Mouse (Mus musculus): ENCODE measurements around the gene Znrf1. TPM values are rescaled to one million over a fixed set of nuclear protein-coding genes. Genes with fewer than 3 reads are reported as not detected.

Gene Znrf1
- total RNA-seq, 2 experiments from 2014 or later = 97.9 to 102 TPM

DNA sequence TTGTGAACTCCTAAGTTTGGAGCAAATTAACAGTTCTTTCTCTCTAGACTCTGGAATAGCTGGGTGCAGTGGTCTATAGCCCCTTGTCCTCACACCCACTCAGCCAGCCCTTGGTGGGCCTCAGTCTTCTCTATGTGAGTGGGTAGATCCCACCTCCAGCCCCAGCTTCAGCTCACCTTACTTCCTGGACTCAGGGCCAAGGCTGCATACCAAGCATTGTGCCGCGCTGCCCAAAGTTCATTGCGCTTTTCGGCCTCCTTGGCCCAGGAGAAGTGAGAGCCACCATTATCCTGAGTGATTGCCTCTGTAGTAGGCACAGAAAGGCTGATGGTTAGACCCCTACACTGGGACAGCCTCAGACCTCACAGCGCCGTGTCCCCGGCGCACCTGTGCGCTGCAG is 92.0 kb downstream of the Znrf1 start:
- no peak for DNase-seq (ENCODE audit: low spot score in 2 of 2)

DNA sequence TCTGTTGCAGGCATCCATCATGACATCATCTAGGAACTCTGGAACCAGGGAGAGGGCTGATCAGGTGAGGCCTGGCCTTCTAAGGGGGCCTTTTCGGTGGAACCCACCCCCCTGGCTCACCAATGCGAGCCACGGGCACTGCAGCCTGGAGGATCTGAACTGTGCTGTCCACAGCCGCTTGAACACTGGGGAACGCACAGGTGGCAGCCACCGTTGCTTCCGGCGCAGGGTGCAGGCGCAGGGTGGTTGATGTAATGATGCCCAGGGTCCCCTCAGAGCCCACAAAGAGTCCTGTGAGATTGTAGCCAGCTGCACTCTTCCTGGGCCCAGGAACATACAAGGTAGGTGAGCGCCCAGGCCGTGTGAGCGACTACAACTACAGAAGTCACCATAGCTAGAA is 92.5 kb downstream of the Znrf1 start:
- DNase-seq (ENCODE audit: low spot score in 2 of 2) = no peak

DNA sequence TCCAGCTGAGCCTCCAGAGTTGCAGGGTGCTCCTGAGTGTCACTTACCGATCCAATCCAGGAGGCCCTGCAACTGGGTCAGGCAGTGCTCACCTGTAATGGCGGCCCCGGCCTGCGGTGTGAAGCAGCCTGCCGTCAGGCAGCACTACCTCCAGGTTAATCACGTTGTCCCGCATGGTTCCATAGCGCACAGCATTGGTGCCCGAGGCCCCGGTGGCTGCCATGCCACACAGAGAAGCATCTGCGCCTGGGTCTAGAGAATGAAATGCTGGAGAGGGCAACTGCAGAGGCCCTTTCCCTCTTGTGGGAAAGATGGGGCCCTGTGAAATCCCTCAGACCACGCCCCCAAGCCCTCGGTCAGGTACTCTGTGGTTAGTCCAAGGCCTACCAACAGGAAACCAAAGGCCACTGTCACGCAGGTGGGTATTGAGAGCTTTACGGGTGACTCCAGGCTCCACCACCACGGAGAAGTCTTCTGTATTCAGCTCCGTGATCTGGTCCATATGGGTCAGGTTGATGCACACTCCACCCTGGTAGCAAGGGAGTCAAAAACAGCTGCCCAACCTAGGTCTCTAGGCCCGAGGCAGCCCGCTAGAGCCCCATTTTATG is 93.1 kb downstream of the Znrf1 start:
- no peak for DNase-seq (ENCODE audit: low spot score in 2 of 2)

DNA sequence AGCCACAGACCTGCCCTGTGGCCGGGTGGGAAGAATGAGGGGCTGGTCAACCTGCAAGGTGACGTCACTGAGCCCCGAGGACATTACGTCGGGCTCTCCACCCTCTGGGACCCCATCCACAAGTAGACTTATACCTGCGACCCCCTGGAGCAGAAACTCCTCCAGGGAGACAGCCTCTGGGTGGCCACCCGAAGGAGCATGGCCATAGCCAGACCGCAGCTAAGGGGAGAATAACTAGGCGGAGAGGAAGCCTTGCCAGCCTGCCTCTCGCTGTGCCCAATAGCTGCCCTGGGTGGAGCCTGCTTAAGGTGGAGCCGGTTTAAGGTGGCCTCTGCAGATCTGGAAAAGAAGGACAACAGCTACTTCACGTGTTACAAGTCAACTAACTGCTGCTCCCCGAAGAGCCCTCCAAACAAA is 94.2 kb downstream of the Znrf1 start, which contains the start of gene Ldhd:
TSS of gene Ldhd (minus strand) at position 270 of the 417 bp plus-strand sequence.
- DNase-seq (ENCODE audit: low spot score in 2 of 2) = peak in 1 of 2 experiments; percentile 42

DNA sequence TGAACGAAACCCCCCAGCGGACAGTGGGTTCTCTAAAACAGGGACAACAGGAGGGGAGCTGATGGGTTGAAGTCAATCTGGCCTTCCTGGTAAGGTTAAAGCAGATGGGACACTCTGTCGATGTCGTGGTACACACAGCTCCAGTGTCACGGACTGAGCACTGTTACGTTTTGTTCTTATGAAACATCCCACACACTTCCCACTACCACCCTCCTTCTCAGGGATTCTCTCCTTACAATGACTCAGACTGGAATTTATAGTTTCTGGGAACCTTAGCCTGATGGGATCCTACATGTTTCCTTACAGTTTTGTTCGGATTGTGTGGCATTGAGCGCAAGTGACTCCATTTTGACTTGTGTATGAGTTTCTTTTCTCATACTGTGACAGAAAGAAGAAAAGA is 95.7 kb downstream of the Znrf1 start:
- no peak for DNase-seq (ENCODE audit: low spot score in 2 of 2)

DNA sequence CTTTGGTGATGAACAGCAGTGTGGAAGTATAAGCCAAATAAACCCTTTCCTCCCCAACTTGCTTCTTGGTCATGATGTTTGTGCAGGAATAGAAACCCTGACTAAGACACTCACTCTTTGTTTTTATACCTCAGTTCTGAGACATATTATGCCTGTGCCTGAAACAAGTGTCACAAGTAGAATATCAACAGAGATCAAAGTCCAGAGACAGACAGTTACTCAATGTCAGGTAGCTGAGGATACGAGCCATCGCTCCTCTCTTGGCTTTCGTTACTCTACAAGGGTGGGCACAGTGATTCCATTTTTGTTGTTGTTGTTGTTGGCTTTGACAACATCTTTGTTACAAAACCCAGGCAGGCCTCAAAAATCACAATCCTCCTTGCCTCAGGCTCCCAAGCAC is 97.1 kb downstream of the Znrf1 start:
- no peak for DNase-seq (ENCODE audit: low spot score in 2 of 2)

DNA sequence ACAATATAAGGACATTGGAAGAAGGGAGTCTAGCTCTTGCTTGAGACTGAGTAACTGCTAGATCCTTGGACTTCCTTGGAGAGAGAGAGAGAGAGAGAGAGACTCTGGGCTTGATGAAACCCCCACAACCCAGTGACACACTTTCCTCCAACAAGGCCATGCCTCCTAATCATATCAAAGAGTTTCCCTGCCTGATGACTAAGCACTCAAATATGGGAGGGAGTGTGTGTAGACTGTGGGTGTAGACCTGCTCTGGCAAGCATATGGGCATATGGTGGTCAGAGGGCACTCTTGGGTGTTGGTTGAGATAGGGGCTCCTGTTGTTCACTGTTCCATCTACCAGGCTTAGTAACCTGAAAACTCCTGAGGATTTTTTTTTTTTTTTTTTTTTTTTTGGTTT is 102.2 kb downstream of the Znrf1 start:
- DNase-seq (ENCODE audit: low spot score in 2 of 2) = no peak

DNA sequence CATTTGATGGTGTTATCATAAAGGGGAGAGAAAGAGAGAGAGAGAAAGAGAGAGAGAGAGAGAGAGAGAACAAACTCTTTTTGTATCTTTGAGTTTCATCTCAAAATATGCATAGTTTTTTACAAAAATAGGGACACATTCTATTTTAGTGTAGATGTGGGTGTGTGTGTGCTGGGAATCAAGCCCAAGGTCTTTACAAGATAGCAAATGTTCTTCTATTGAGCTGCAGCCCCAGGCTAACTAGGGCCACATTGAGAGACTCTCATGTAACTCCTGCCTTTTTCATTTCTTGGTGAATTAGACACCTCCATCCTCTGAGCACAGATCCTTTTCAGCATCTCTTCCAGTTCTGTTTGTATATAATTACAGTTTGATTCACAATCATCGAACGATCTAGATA is 105.2 kb downstream of the Znrf1 start:
- no peak for DNase-seq (ENCODE audit: low spot score in 2 of 2)

DNA sequence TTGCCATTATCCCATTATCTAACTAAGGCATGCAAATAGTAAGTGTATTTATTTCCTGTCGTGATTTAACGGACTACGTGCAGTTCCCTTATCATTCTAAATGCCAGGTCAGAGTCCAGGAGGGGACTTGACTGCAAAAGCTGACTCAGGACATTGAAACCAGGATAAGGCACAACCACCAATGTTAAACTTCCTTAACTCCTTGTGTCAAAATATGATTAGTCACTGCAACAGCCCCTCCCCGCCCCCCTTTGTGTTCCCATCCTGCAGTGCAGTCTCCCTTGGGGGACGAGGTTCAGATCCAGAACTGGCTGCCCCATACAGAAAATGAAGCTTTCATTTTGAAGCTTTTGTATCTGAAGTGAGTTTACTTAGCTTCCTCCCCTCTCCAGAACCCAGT is 106.6 kb downstream of the Znrf1 start:
- DNase-seq (ENCODE audit: low spot score in 2 of 2) = no peak

DNA sequence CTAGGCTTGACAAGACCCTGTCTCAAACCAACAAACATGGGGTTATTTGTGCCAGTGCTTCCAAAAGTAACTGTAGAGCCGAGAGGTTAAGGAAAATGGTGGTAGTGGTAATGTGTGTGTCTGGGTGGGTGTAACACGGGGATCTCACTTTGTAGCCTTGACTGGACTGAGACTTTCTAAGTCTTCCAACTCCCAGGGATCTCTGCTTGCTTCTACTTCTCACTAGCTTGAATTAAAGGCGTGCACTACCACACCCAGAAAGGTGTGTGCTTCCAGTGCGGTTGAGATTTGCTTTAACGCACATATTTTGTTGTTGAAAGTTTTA is 107.0 kb downstream of the Znrf1 start:
- DNase-seq (ENCODE audit: low spot score in 2 of 2) = no peak

DNA sequence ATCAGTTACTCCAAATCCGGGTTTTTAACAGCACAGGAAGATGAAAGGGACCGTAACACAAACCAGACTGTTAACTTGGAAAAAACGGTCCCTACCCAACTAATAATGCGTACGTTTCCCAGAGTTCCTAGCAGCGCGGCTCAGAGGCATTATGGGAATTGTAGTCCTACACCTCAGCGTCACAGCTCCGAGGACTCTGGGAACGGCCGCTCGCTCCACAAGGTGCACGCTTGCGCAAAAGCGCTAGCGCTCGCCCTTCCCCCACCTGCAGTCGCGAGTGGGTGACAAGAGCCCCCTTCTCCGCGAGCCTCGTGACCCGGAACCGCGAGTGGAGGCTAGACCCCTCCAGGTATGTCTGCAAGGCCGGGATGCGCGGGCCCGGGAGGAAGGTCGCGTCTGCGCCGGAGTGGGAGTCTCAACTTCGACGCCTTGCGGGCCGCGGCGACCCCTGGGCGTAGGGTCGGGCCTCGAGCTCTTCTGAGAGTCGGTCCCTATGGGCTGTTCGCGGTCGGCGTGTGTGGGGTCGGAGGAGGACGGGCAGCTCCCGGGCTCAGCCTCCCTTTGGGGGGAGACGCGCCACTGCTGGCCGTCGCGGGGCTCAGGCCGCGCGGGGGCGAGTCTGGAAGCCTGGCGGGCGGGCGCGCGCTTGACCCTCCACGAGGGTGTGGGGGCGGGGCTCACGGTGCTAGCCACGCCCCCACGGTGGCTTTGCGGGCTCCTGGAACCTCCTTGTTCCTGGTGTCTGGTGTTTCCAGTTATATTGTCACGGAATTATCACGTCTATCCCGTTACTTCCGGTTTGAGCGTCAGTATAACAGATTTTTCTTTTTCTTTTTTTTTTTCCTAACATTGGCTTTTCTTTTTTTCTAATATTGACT is 107.6 kb downstream of the Znrf1 start, which contains the start of gene Zfp1:
TSS of gene Zfp1 (plus strand) at position 138 of the 878 bp plus-strand sequence.
- peak; percentile 91 to 96 for DNase-seq (ENCODE audit: low spot score in 2 of 2)

DNA sequence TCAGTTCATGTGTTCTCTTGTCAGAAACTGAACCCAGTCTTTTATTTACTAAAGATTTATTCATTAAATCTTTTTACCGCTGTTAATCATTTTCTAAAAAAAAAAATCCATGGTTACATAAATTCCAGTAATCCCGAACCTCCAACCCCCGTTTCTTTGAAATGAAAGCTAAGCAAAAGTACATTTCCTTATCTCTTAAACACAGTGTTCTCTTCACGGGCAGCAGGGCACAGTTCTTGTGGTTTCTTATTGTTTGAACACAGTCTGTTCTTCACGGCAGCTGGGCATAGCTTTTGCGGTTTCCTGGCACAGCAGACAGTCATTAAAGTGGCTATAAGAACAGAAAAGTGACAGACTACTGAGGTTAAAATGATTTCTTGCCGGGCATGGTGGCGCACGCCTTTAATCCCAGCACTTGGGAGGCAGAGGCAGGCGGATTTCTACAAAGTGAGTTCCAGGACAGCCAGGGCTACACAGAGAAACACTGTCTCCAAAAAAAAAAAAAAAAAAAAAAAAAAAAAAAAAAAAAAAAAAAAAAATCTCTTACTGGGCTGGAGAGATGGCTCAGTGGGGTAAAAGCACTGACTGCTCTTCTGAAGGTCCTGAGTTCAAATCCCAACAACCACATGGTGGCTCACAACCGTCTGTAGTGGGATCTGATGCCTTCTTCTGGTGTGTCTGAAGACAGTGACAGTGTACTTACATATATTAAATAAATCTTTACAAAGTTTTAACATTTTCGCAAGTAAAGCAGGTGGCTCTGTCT is 108.6 kb downstream of the Znrf1 start:
- DNase-seq (ENCODE audit: low spot score in 2 of 2) = peak in 1 of 2 experiments; percentile 54

DNA sequence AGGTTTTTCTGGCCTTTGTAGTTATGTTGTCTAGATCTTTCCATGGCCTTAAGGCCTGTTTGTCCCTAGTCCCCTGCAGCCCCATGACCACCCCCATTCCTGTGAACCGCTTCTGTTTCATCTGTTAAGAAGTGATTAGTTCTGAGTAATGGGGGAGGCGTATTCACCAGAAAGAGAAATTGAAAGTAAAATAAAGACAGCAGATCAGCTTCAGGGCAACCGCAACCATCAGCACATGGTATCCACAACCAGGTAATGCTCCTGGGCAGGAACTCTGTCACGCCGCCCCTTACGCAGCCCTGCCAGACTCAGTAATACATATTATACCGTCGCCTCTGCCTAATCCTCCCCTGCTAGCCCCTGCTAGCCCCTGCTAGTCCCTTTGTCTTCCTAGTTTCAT is 109.8 kb downstream of the Znrf1 start:
- DNase-seq (ENCODE audit: low spot score in 2 of 2) = no peak

DNA sequence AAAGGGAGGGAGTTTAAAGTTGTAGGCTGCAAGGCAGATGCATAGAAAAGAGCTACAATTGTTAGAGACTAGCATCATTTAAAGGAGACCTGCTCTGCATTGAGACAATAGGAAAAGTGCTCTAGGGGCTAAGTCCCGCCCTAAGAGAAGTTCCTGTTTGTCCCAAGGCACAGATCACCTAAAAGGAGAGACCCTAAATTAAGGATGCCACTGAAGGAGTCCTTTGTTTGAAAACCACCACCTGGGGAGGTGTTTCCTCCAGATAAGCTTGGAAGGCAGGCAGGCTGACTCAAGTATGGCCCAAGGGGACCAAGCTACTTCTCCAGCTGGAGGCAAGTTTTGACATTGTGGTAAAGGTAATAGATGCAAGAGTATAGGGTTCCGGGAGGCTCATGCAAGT is 112.9 kb downstream of the Znrf1 start:
- DNase-seq (ENCODE audit: low spot score in 2 of 2) = no peak

DNA sequence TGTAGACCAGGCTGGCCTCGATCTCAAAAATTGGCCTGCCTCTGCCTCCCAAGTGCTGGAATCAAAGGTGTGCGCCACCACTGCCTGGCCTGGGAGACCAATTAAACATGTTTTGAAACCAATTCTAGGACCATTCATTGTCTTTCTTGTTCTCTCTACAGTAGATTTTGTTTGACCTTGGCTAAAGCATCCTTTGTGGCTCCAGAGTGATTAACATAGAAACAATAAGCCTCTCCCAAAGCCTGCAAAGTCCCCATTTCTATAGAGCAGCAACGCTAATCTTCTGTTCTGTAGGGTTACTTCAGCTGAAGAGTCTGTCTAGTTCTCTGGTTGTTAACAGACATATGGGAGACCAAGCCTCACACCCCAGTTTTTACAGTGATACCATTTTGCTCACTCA is 114.8 kb downstream of the Znrf1 start:
- DNase-seq (ENCODE audit: low spot score in 2 of 2) = no peak

DNA sequence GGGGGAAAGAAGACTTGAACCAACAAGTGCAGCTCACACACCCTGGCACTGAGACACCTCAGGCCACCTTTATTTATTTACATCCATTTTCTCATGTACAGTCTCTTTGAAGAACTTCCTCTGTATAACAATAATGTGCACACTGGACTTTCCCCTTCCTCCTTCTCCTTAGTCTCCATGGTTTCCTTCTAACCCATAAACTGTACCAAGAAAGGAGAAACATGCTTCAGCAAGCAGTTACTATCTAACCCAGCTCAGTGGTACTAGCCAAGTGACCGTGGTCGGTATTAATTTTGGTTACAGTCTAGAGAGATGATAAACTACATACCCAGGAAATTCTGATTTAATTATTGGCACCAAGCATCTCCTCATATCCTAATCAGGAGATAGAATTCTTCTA is 117.6 kb downstream of the Znrf1 start:
- DNase-seq (ENCODE audit: low spot score in 2 of 2) = no peak

DNA sequence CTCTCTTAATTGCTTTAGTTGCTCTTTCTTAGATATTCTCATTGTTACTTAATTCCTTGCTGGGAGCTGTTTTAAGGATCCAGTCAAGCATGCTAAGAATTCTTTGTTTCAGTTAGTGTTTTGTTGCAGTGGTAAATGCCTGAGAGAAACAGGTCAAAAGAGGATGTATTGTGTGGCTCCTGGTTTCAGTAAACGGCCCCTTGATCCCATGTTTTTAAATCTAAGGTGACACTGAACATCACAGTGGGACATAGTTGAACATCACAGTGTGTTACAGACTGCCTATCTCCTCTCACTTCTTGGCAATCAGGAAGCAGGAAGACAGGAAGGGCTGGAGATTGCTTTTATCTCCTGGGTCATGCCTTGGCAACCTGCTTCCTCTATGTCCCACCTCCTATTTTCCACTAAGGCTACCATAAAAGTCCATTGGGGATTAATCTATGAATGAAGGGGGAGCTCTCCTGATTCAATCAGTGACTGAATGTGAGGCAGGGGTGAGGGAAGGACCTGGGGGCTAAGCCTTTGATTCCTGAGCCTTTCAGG is 121.5 kb downstream of the Znrf1 start:
- DNase-seq (ENCODE audit: low spot score in 2 of 2) = no peak

DNA sequence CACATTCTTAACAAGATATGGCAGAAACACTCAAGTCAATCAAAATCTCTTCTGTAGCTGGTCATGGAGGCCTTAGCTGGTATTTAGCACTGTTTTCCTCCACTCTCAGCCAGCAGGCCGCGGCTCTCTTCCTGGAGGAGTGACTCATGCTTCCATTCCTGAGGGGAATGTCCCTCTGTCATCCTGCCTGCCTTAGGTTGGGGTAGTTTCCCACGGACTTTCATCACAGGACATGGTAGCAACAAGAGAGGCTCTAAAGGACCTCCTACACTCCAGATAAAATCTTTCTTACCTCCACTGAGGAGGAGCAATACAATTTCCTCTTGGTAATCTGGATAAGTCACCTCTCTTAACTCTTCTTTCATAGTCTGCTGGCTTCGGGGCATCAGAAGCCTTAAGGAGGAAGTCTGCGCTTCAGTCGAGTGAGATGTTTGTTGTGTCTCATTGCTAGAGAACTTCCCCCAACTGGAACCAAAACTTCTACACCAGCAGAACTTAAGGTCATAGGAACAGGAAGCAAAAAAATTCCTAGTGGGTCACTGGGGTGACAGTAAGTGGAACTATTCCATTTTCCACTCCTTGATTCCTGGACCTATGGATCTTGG is 123.0 kb downstream of the Znrf1 start:
- no peak for DNase-seq (ENCODE audit: low spot score in 2 of 2)

DNA sequence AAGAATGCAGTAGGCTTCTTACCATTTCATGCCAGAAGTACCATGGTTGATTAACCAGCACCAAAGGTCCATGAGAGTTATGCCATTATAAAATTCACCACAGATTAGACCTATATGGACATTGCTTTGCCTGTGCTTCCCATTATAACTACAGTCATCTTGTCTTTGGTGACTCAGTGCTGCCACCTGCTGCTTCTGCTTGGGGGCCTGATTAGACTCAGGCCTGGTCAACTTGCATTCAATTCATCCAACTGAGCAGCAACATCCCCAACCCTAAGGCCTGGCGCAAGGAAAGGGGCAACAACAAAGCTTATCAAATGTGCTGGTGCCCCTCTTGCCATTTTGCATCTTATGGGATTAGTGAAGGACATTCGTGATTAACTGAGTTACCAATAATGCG is 126.6 kb downstream of the Znrf1 start:
- peak; percentile 40 to 87 for DNase-seq (ENCODE audit: low spot score in 2 of 2)

DNA sequence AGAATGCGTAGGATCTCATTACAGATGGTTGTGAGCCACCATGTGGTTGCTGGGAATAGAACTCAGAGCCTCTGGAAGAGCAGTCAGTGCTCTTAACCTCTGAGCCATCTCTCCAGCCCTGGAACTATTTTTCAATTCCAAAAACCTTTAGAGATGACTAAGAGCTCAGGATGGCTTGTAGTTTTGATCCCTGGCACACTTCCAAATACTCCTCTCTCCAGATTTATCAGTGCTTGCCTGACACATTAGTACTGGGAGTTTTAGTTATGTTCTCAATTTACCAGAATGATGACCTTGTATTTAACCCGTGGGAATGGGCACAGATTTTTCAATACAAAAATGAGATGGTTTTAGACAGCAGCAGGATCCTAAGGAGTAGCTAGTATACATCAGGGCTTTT is 130.9 kb downstream of the Znrf1 start:
- DNase-seq (ENCODE audit: low spot score in 2 of 2) = peak in 1 of 2 experiments; percentile 32

All from layer of hippocampus, adult 18-20 months (tissue).